Mouse (Mus musculus): ENCODE measurements around the gene Ncstn.

The Ncstn gene

GRCm38 (mm10) chr1:172082101-172082898, at the start of gene Ncstn, which contains the start of gene Copa:
Gene Ncstn (minus strand): TSS chr1:172082795.
Gene Copa (plus strand): TSS chr1:172082529.
- in situ Hi-C loops (cut with MboI; ENCODE audit: low sequenced_read_pairs): no loop called here

GRCm38 (mm10) chr1:172132319-172132718, 49.7 kb upstream of the Ncstn start:
- in situ Hi-C loops (cut with MboI; ENCODE audit: low sequenced_read_pairs): no loop called here

- in situ Hi-C loops (cut with MboI; ENCODE audit: low sequenced_read_pairs): no loop called here
Measured at GRCm38 (mm10) chr1:172129780-172130179, 47.2 kb upstream of the Ncstn start.

DNA sequence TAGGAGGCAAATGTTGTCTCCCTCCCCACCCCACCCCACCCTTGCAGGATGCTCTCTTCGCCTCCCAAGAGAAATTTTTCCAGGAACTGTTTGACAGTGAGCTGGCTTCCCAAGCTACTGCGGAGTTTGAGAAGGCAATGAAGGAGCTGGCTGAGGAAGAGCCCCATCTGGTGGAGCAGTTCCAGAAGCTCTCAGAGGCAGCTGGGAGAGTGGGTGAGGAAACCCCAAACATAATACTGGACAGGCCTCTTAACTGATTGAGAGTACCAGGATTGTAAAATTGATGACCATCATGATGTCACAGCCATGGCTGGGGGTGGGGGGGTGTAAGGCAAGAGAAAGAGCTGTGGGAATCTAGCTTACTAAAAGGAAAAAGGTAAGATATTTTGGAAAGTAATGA, 46.5 kb upstream of the Ncstn start:
- in situ Hi-C loops (cut with MboI; ENCODE audit: low sequenced_read_pairs): no loop called here

DNA sequence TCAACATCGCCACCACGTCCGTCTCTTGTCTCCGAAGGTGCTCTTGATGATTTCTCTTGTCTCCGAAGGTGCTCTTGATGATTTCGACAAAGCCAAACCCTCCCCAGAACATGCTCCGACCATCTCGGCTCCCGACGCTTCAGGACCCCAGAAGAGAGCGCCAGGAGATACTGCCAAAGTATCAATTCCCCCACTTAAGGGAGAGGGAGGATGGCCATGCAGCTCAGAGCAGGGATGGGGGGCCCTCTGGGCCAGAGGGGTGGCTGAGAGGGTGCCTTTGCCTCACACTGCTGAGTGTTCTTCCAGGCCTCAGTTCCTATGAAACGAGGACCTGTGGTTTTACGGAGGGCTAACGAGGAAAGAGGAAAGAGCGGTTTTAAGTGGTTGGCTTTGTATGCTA, 46.0 kb upstream of the Ncstn start:
- in situ Hi-C loops (cut with MboI; ENCODE audit: low sequenced_read_pairs): no loop called here

DNA sequence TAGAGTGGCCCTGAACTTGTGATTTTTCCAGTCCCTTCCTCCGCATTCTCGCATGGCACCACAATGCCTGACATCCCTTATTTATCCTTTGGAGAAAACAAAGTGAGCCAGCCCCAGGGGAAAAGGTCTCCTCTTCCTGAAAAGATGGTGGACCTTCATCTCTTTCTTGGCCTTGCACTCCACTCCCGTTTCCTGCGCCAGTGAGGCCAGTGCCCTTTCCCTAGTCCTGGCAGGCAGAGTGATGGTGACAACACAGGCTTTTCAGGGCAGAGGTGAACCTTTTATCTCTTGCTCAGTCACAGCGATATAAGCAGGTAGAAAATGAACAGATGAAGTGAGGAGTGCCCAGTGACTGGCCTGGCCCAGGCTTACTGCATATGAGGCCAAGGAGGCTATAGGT, 44.9 kb upstream of the Ncstn start:
- in situ Hi-C loops (cut with MboI; ENCODE audit: low sequenced_read_pairs): no loop called here

- in situ Hi-C loops (cut with MboI; ENCODE audit: low sequenced_read_pairs): no loop called here
Measured at GRCm38 (mm10) chr1:172126376-172127347, 44.1 kb upstream of the Ncstn start, which contains the start of gene Pex19. Gene Pex19 (plus strand): TSS chr1:172126755.

- in situ Hi-C loops (cut with MboI; ENCODE audit: low sequenced_read_pairs): no loop called here
Measured at GRCm38 (mm10) chr1:172124572-172124971, 42.0 kb upstream of the Ncstn start.

GRCm38 (mm10) chr1:172122671-172123070, 40.1 kb upstream of the Ncstn start:
- in situ Hi-C loops (cut with MboI; ENCODE audit: low sequenced_read_pairs): no loop called here

GRCm38 (mm10) chr1:172119720-172120119, 37.1 kb upstream of the Ncstn start:
- in situ Hi-C loops (cut with MboI; ENCODE audit: low sequenced_read_pairs): no loop called here

GRCm38 (mm10) chr1:172119100-172119499, 36.5 kb upstream of the Ncstn start:
- in situ Hi-C loops (cut with MboI; ENCODE audit: low sequenced_read_pairs): no loop called here

DNA sequence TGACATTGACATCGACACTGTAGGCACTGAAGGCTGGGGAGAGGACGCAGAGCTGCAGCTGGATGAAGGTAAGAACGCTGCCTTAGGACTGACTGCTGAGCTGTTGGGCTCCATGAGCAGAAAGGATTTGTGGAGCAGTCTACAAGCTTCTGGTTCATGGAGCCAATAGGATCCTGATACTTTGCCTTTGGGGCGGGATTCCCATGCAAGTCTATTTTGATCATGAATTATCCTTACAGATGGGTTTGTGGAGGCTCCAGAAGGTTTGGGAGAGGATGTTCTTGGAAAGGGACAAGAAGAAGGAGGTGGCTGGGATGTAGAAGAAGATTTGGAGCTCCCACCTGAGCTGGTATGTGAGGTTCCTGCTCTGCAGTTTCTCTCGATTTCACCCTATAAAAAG, 34.4 kb upstream of the Ncstn start:
- in situ Hi-C loops (cut with MboI; ENCODE audit: low sequenced_read_pairs): no loop called here

DNA sequence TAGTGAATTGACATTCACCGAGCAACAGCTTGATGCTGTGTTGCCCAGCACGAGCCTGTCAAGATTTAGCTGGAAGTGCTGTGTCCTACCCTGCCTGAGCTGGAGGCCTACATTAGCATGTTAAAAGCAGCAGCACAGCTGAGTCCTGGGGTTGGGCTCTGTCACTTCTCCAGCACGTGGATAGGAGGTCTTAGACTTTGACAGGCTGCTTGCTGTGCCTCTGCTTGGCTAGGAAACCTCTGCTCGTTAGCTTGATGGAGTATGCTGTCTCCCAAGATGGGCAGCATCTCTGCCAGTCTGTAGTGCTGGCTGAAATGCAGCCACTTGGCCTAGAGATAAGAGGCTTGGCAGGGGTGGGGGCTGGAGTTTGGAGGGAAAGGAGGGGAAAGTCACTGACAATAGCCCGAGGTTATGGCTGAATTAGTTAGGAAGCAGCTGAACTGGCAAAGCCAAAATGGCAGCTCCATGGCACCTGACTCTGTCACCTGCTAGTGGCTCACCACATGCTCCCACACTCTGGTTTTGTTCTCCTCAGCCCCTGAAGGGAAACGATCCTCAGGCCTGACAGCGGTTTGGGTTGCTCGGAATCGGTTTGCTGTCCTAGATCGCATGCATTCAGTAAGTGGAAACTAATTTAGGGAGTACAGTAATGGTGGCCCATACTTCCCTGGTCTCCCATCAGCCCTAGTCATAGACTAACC, 25.3 kb upstream of the Ncstn start:
- in situ Hi-C loops (cut with MboI; ENCODE audit: low sequenced_read_pairs): no loop called here

- in situ Hi-C loops (cut with MboI; ENCODE audit: low sequenced_read_pairs): no loop called here
Measured at GRCm38 (mm10) chr1:172105101-172105500, 22.5 kb upstream of the Ncstn start.

DNA sequence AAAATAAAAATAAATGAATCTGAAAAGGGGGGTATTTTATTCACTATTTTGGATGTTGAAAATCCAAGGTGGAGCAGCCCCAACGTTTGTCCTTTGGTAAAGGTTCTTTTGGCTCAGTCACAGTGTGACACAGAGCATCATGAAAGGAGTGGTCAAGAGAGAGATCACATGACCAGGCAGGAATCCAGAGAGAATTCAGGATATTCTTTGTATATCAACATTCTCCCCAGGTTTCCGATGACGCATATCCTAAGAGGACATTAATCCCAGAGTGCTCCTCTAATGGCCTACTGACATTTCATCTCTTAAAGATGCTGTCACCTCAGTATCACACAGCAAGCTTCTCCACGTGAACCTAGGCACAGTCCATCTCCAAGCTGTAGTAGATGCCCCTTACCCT, 21.0 kb upstream of the Ncstn start:
- in situ Hi-C loops (cut with MboI; ENCODE audit: low sequenced_read_pairs): no loop called here

DNA sequence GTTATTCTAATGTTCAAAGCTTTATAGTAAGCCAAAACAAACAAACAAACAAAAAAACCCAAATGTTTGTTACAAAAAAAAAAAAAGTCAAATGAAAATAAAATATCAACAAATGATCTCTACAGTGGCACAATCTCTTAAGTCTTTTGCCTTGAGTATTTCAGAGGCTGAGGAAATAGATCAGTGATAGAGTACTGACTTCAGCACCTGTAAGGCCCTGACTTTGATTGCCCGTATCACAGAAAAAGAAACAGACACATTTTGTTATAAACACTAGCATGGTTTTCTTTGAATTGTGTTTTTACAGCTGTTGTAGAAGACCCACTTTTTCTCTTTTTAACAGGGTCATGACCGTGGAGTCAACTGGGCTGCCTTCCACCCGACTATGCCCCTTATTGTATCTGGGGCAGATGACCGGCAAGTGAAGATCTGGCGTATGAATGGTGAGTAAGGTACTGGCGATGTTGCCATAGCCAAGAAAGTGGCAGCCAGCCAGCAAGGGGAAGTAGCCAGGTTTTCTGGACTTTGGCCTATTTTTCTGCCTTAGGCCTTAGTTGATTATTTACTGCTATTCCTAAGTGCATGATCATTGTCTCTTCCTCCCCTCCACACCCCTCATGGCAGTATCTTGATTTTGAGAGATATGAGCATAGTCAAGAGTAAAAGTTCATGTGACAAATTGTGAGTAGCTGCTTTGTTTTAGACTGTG, 16.9 kb upstream of the Ncstn start:
- in situ Hi-C loops (cut with MboI; ENCODE audit: low sequenced_read_pairs): no loop called here

DNA sequence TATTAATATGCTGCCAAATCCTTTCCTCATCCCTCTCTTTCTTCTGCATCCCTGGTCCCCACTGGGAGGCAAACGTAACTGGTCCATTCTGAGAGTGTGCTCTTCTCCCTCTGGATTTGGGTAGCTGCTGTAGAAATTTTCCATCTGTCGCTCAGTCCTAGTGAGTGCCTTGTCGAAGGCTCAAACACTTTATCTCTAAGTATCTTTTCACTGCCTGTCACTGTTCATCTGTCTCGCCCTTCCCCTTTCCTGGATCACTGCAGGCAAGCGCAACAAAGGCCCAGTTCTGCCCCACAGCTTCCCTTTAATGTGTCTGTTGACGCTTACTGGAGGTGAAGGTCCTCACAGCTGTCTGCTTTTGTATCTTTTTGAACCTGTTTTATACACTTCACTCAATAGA, 12.6 kb upstream of the Ncstn start:
- in situ Hi-C loops (cut with MboI; ENCODE audit: low sequenced_read_pairs): no loop called here

DNA sequence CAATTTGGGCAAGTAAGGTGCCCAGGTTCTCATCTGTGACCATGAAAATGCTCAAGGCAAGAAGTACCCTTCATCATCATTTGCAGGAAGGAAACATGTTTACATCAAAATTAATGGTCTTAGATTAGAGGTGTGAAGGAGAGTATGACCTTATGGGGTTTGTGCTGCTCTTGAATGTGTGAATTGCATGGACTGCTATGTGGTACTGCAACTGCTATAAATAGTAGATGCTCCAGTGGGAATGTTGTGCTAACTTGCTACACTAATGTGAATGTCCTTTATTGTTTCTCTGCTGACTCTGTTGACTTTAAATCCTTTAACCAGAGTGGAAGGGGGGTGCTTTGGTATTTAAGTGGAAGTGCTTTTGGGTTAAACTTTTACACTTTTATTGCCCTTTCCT, 11.7 kb upstream of the Ncstn start:
- in situ Hi-C loops (cut with MboI; ENCODE audit: low sequenced_read_pairs): no loop called here

DNA sequence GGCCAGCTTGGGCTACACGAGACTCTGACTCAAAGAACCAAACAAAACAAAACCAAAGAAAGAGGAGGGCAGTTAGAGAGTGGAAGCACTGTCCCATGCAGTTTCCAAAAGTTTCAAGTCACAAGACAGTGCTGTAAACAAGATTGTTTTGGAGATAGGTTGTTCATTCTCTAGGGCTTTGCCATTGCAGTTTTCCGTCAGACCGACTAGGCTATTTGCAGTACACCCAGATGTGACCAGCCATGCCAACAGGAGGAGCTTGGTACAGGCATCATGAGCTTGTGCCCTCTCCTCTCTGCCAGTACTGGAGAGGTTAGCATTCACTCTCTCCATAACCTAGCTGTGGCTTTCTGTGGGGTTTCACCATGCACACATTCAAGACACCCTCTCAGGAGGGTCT, 10.9 kb upstream of the Ncstn start:
- in situ Hi-C loops (cut with MboI; ENCODE audit: low sequenced_read_pairs): no loop called here

GRCm38 (mm10) chr1:172082899-172083445, 377 bp upstream of the Ncstn start:
- in situ Hi-C loops (cut with MboI; ENCODE audit: low sequenced_read_pairs): no loop called here

Measured in CH12F3 (cell line).